Mouse (Mus musculus): ENCODE results near the gene Frmd4a.

DNA sequence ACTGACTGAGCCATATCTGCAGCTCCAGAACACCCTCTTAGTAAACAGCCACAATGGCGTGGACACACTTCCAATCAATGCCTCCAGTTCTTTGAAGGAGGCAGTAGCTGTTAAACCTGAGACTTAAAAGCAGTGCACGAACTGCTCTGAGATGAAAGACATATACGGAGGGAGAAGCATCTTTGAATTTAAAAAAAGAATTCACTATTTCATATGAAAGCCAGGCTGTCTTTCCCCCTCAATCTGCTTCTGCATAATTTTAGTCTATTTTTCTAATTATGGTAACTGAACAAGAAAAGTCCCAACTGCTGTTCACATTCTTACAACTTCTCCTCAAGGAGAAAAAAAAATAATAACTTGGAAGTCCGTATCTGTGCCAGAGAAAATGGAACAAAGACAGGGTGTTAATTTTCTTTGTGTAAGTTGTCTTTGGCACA lies 18.7 kb downstream of the Frmd4a start:
- no peak for TF ChIP-seq CTCF (IDR thresholded peaks at IDR 0.05; ENCODE audit: control insufficient read depth, insufficient read depth, low read length)
- no peak for TF ChIP-seq POLR2A (IDR thresholded peaks at IDR 0.05; ENCODE audit: borderline replicate concordance, control insufficient read depth, low read depth, low read length)

Measured in bone marrow, adult 2 months (tissue).